Mouse (Mus musculus): ENCODE measurements at regions not wholly inside any gene's neighbourhood (a gene's known extent, or its start where the extent isn't known, plus 50 kb on each side); places are given as distances from the start of the nearest gene placed in this dataset.

GRCm38 (mm10) chr11:82573126-82573525, 184.4 kb downstream of the Tmem132e start:
- TF ChIP-seq POLR2A (IDR thresholded peaks at IDR 0.05; ENCODE audit: low read depth, low read length) (no peak), CTCF (IDR thresholded peaks at IDR 0.05; ENCODE audit: extremely low read depth, insufficient read depth, insufficient read length, insufficient replicate concordance) (no peak)
